Mouse (Mus musculus): ENCODE results near the gene Rab43.

DNA sequence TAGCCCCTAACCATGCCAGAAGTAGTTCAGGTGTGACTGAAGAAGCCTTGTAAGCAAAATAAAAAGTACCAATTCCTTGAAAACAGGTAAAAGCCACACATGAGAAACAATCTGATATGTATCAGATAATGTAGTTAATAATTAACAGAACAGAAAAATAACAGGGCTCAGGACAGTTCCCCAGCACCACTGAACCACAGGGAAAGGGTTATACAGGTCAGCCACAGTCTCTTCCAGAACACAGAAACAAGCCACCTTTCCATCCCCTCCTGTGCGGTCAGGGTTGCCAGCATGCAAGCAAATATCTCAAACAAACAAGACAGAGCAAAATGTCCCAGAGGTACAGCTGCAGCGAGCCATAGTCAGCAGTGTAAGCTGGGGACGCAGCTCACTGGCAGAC is 52.6 kb downstream of the Rab43 start:
- no peak for TF ChIP-seq TAL1 (IDR thresholded peaks at IDR 0.05; ENCODE audit: low read length)
- no peak for TF ChIP-seq GATA1 (IDR thresholded peaks at IDR 0.05; ENCODE audit: low read length)
